Mouse (Mus musculus) hindbrain, embryonic 12.5 days (tissue): Measurements from ENCODE around the gene Pmpca. TPM values are rescaled to one million over a fixed set of nuclear protein-coding genes. Genes with fewer than 3 reads are reported as not detected.
A peak's percentile ranks its signal among the peaks of the same experiment; 100 is the strongest.

Experiments used
- ATAC-seq: fragments of 200-750 bp; cut with Nextera tagmentation; 2 replicates; pipeline ENCODE4 v1.8.0; 2017; ENCODE audit warnings: moderate TSS enrichment; ENCODE audit not compliant: low FRiP score
- H3K27ac ChIP-seq: fragments of 300-500 bp; sonication (generic); 2 replicates; pipeline ENCODE4 v1.5.1; 2016; ENCODE audit warnings: mild to moderate bottlenecking
- H3K27me3 ChIP-seq: fragments of 300-500 bp; sonication (generic); 2 replicates; pipeline ENCODE4 v1.6.1; 2016; ENCODE audit warnings: mild to moderate bottlenecking
- H3K36me3 ChIP-seq: fragments of 300-500 bp; sonication (generic); 2 replicates; pipeline ENCODE4 v1.6.1; 2016; ENCODE audit warnings: mild to moderate bottlenecking
- H3K4me1 ChIP-seq: fragments of 300-500 bp; sonication (generic); 2 replicates; pipeline ENCODE4 v1.6.1; 2016
- H3K4me2 ChIP-seq: fragments of 300-500 bp; sonication (generic); replicated peaks from 2 replicates; pipeline ENCODE4 v1.6.1; 2016; ENCODE audit warnings: mild to moderate bottlenecking
- H3K4me3 ChIP-seq: fragments of 300-500 bp; sonication (generic); 2 replicates; pipeline ENCODE4 v1.5.1; 2016; ENCODE audit warnings: mild to moderate bottlenecking
- H3K9ac ChIP-seq: fragments of 300-500 bp; sonication (generic); 2 replicates; pipeline ENCODE4 v1.6.1; 2016; ENCODE audit warnings: mild to moderate bottlenecking, moderate library complexity
- H3K9me3 ChIP-seq: fragments of 300-500 bp; sonication (generic); replicated peaks from 2 replicates; pipeline ENCODE4 v1.6.1; 2016; ENCODE audit warnings: mild to moderate bottlenecking
- WGBS: fragments of 180-500 bp; shearing (Covaris S2); methylation state at CpG from one replicate; pipeline ENCODE4 v1.1.7; 2016; 5-methylcytosine and 5-hydroxymethylcytosine counted together
- polyA plus RNA-seq: library from polyadenylated mRNA; unstranded; fragments of >200 nt; fragmentation: Nextera tagmentation; extraction: Ambion mirVana; gene quantifications from 2 replicates; pipeline ENCODE4 v1.2.1, GENCODE M21; 2016

Gene Pmpca
- polyA plus RNA-seq, 1 experiment from 2014 or later, result 107 TPM

DNA sequence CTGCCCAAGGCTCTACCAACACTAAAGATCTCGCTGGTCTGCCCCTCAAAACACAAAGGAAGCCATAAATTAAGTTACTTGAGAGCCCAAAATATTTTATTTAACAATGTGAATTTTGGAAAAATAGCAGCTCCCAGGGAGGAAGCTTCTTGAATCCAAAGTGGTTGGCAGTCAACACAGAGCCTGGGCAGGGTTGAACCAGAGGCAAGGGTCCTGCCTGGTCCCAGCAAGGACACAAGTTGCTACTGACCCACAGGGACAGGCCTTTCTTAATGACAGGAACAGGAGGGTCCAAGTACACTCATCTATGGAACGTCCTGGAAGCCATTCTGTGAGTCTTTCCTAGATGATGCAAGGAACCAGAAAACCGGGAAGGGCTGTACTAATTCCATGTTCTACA lies 20.2 kb downstream of the Pmpca start:
- no peaks in the 10 kb centered on the region for H3K9me3 ChIP-seq
- H3K4me1 ChIP-seq, result peaks cover 40% of the 10 kb centered on the region
- peak overlapping the region; percentile 97; the same call in 1 of the 2 replicates for H3K4me2 ChIP-seq
- no peak overlapping the region for H3K27ac ChIP-seq
- ATAC-seq, result peak; percentile 49
- no peak overlapping the region; the same call in 1 of the 2 replicates for H3K9ac ChIP-seq
- no peaks in the 10 kb centered on the region for H3K27me3 ChIP-seq
- H3K36me3 ChIP-seq, result peaks cover 57% of the 10 kb centered on the region
- H3K4me3 ChIP-seq, result no peak overlapping the region; the same call in 1 of the 2 replicates
- WGBS, result 61% methylated on average over 3 of the region's 3 CpGs

GRCm38 (mm10) chr2:26410091-26410490 lies 21.0 kb downstream of the Pmpca start:
- 0 out of 2 replicates have a peak overlapping the region, but pooled peaks have one; percentile 40 for H3K27ac ChIP-seq
- H3K36me3 ChIP-seq, result peaks cover 63% of the 10 kb centered on the region
- 64% methylated on average over 5 of the region's 5 CpGs for WGBS
- H3K4me3 ChIP-seq, result no peak overlapping the region
- no peaks in the 10 kb centered on the region for H3K27me3 ChIP-seq
- no peaks in the 10 kb centered on the region for H3K9me3 ChIP-seq
- H3K4me2 ChIP-seq, result no peak overlapping the region
- no peak for ATAC-seq
- no peak overlapping the region for H3K9ac ChIP-seq
- peaks cover 34% of the 10 kb centered on the region for H3K4me1 ChIP-seq

GRCm38 (mm10) chr2:26410931-26411411 lies 21.8 kb downstream of the Pmpca start:
- Histone ChIP-seq H3K27ac (no peak overlapping the region), H3K9me3 (no peaks in the 10 kb centered on the region), H3K4me2 (no peak overlapping the region), H3K27me3 (no peaks in the 10 kb centered on the region), H3K4me3 (no peak overlapping the region), H3K36me3 (peaks cover 69% of the 10 kb centered on the region), H3K4me1 (peaks cover 26% of the 10 kb centered on the region), H3K9ac (no peak overlapping the region)
- ATAC-seq, result no peak
- 73% methylated on average over 5 of the region's 5 CpGs for WGBS

- Histone ChIP-seq H3K4me3 (no peak overlapping the region), H3K27me3 (no peaks in the 10 kb centered on the region), H3K9me3 (no peaks in the 10 kb centered on the region), H3K27ac (no peak overlapping the region), H3K4me1 (no peaks in the 10 kb centered on the region), H3K9ac (no peak overlapping the region), H3K36me3 (peaks cover 91% of the 10 kb centered on the region), H3K4me2 (no peak overlapping the region)
- ATAC-seq, result no peak
These were observed 27.9 kb downstream of the Pmpca start for GRCm38 (mm10) chr2:26417066-26417465.

GRCm38 (mm10) chr2:26418120-26418519 lies 29.0 kb downstream of the Pmpca start:
- H3K4me2 ChIP-seq, result no peak overlapping the region
- H3K4me1 ChIP-seq, result no peaks in the 10 kb centered on the region
- H3K36me3 ChIP-seq, result peaks cover 91% of the 10 kb centered on the region
- H3K9me3 ChIP-seq, result no peaks in the 10 kb centered on the region
- no peak for ATAC-seq
- H3K9ac ChIP-seq, result no peak overlapping the region
- WGBS, result 86% methylated on average over 1 of the region's 1 CpGs
- no peak overlapping the region for H3K4me3 ChIP-seq
- H3K27ac ChIP-seq, result no peak overlapping the region
- no peaks in the 10 kb centered on the region for H3K27me3 ChIP-seq

- Histone ChIP-seq H3K36me3 (peaks cover 92% of the 10 kb centered on the region), H3K27me3 (no peaks in the 10 kb centered on the region), H3K9me3 (no peaks in the 10 kb centered on the region), H3K9ac (no peak overlapping the region), H3K4me1 (no peaks in the 10 kb centered on the region), H3K27ac (no peak overlapping the region), H3K4me3 (no peak overlapping the region), H3K4me2 (no peak overlapping the region)
- WGBS, result 96% methylated on average over 2 of the region's 2 CpGs
- ATAC-seq, result no peak
These were observed 32.8 kb downstream of the Pmpca start for GRCm38 (mm10) chr2:26421969-26422368.

- Histone ChIP-seq H3K27me3 (no peaks in the 10 kb centered on the region), H3K9me3 (no peaks in the 10 kb centered on the region), H3K9ac (no peak overlapping the region), H3K4me3 (no peak overlapping the region), H3K4me1 (no peaks in the 10 kb centered on the region), H3K4me2 (no peak overlapping the region), H3K27ac (no peak overlapping the region), H3K36me3 (peaks cover 96% of the 10 kb centered on the region)
- ATAC-seq, result no peak
- WGBS, result 95% methylated on average over 1 of the region's 1 CpGs
These were observed 33.9 kb downstream of the Pmpca start for GRCm38 (mm10) chr2:26423086-26423485.

DNA sequence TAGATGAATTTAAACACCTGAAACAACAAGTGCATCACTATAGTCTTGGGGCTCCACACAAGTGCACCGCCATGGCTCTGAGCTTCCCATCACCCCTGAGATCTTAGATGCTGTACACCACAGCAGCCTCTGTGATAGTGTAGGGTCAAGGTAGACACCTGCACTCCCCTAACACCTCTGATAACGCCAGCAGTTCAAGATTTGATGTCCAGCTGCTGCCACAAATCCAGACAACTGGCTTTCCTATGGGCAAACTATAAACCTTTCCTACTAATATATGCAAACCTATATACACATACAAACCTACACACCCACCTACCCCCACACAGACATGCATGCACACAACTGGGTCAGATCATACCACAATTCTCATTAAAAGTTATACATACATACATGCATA lies 35.4 kb downstream of the Pmpca start:
- H3K4me1 ChIP-seq, result no peaks in the 10 kb centered on the region
- 95% methylated on average over 2 of the region's 2 CpGs for WGBS
- H3K9ac ChIP-seq, result no peak overlapping the region
- no peaks in the 10 kb centered on the region for H3K27me3 ChIP-seq
- H3K9me3 ChIP-seq, result no peaks in the 10 kb centered on the region
- H3K36me3 ChIP-seq, result peaks cover 97% of the 10 kb centered on the region
- H3K27ac ChIP-seq, result no peak overlapping the region
- ATAC-seq, result no peak
- H3K4me2 ChIP-seq, result no peak overlapping the region
- no peak overlapping the region for H3K4me3 ChIP-seq

GRCm38 (mm10) chr2:26429851-26430250 lies 40.7 kb downstream of the Pmpca start:
- H3K27ac ChIP-seq, result no peak overlapping the region
- peaks cover 83% of the 10 kb centered on the region for H3K36me3 ChIP-seq
- WGBS, result 91% methylated on average over 5 of the region's 5 CpGs
- H3K4me1 ChIP-seq, result peaks cover 3% of the 10 kb centered on the region; the same call in 1 of the 2 replicates
- no peak overlapping the region for H3K9ac ChIP-seq
- no peak for ATAC-seq
- no peak overlapping the region for H3K4me3 ChIP-seq
- no peaks in the 10 kb centered on the region for H3K9me3 ChIP-seq
- H3K4me2 ChIP-seq, result no peak overlapping the region
- H3K27me3 ChIP-seq, result no peaks in the 10 kb centered on the region

GRCm38 (mm10) chr2:26434791-26435572 lies 45.8 kb downstream of the Pmpca start:
- Histone ChIP-seq H3K4me2 (no peak overlapping the region), H3K36me3 (peaks cover 75% of the 10 kb centered on the region), H3K27ac (no peak overlapping the region), H3K27me3 (no peaks in the 10 kb centered on the region), H3K4me1 (peaks cover 15% of the 10 kb centered on the region), H3K4me3 (no peak overlapping the region), H3K9me3 (no peaks in the 10 kb centered on the region), H3K9ac (no peak overlapping the region)
- ATAC-seq, result no peak
- 92% methylated on average over 7 of the region's 7 CpGs for WGBS

GRCm38 (mm10) chr2:26437221-26437620 lies 48.1 kb downstream of the Pmpca start:
- ATAC-seq, result no peak
- H3K4me1 ChIP-seq, result peaks cover 15% of the 10 kb centered on the region
- no peak overlapping the region for H3K4me2 ChIP-seq
- no peak overlapping the region for H3K4me3 ChIP-seq
- no peaks in the 10 kb centered on the region for H3K9me3 ChIP-seq
- no peak overlapping the region for H3K27ac ChIP-seq
- WGBS, result 88% methylated on average over 4 of the region's 4 CpGs
- H3K36me3 ChIP-seq, result peaks cover 81% of the 10 kb centered on the region
- H3K9ac ChIP-seq, result peak overlapping the region; percentile 27; the same call in 1 of the 2 replicates
- H3K27me3 ChIP-seq, result no peaks in the 10 kb centered on the region

GRCm38 (mm10) chr2:26438373-26438772 lies 49.2 kb downstream of the Pmpca start:
- Histone ChIP-seq H3K4me3 (no peak overlapping the region), H3K4me1 (peaks cover 19% of the 10 kb centered on the region), H3K36me3 (peaks cover 71% of the 10 kb centered on the region), H3K27me3 (no peaks in the 10 kb centered on the region), H3K27ac (no peak overlapping the region), H3K4me2 (no peak overlapping the region), H3K9ac (no peak overlapping the region), H3K9me3 (no peaks in the 10 kb centered on the region)
- WGBS, result 88% methylated on average over 7 of the region's 7 CpGs
- ATAC-seq, result no peak

- WGBS, result 94% methylated on average over 6 of the region's 6 CpGs
- peaks cover 63% of the 10 kb centered on the region for H3K36me3 ChIP-seq
- no peak overlapping the region for H3K4me3 ChIP-seq
- H3K27me3 ChIP-seq, result no peaks in the 10 kb centered on the region
- H3K4me2 ChIP-seq, result no peak overlapping the region
- no peak for ATAC-seq
- no peaks in the 10 kb centered on the region for H3K9me3 ChIP-seq
- H3K4me1 ChIP-seq, result peaks cover 29% of the 10 kb centered on the region
- no peak overlapping the region for H3K9ac ChIP-seq
- no peak overlapping the region for H3K27ac ChIP-seq
These were observed 50.5 kb downstream of the Pmpca start for GRCm38 (mm10) chr2:26439671-26440070.
